Mouse (Mus musculus) embryonic stem cell, embryonic (primary cell): ENCODE data around the gene Litaf.

Experiments
- CTCF ChIA-PET, 4 experiments: fragments of 300-600 bp in 2 of 4; fragments of 350-600 bp in 2 of 4; sonication (Branson Sonifier 250); formaldehyde crosslinking; loops; one replicate each; lab custom pipeline; 2022; ENCODE audit warnings: inconsistent platforms in 2 of 4; lab: Charles Lee
- POLR2A ChIA-PET, 4 experiments: fragments of 300-600 bp in 2 of 4; fragments of 350-600 bp in 2 of 4; sonication (Branson Sonifier 250); formaldehyde crosslinking; loops; one replicate each; lab custom pipeline; 2022; ENCODE audit warnings: antibody characterized with exemption in 4 of 4, inconsistent platforms in 1 of 4; lab: Charles Lee

Gene Litaf

GRCm38 (mm10) chr16:11017807-11018595 lies 48.0 kb downstream of the Litaf start:
- ChIA-PET CTCF (interaction anchor here in 2 of 4 experiments (0.5 to 4.0 kb wide), 4 partner anchors 14 to 18 kb away, joined by 3 to 22 read pairs (median 5); no protein-coding TSS in a partner anchor), POLR2A (interaction anchor here (0.5 to 5.6 kb wide), 32 partner anchors 8 to 791 kb away, joined by 3 to 89 read pairs (median 4); partner anchors contain the start of genes Dexi (in 1 of the 4) and Gspt1 (in 1 of the 4))

- ChIA-PET POLR2A (interaction anchor here in 2 of 4 experiments (0.5 to 4.4 kb wide), 4 partner anchors 19 to 59 kb away, joined by 3 to 20 read pairs (median 5); no protein-coding TSS in a partner anchor), CTCF (no interaction called here)
Measured at GRCm38 (mm10) chr16:11016353-11016752, 49.6 kb downstream of the Litaf start.

- POLR2A ChIA-PET, result interaction anchor here in 2 of 4 experiments (0.6 to 9.9 kb wide), 12 partner anchors 8 to 346 kb away, joined by 3 to 170 read pairs (median 4); no protein-coding TSS in a partner anchor
- CTCF ChIA-PET, result interaction anchor here in 2 of 4 experiments (0.6 to 1.4 kb wide), 4 partner anchors 20 to 700 kb away, joined by 3 to 5 read pairs (median 4); partner anchors contain the start of gene Emp2 (in 1 of the 2)
Measured at GRCm38 (mm10) chr16:11014407-11014806, 51.5 kb downstream of the Litaf start.

GRCm38 (mm10) chr16:11013464-11014147 lies 52.4 kb downstream of the Litaf start:
- ChIA-PET POLR2A (interaction anchor here in 2 of 4 experiments (0.6 to 9.9 kb wide), 10 partner anchors 8 to 346 kb away, joined by 3 to 170 read pairs (median 4); no protein-coding TSS in a partner anchor), CTCF (interaction anchor here in 2 of 4 experiments (0.6 to 1.0 kb wide), 2 partner anchors 21 to 700 kb away, joined by 3 to 5 read pairs; partner anchors contain the start of gene Emp2 (in 1 of the 2))

GRCm38 (mm10) chr16:11012571-11013463 lies 53.1 kb downstream of the Litaf start:
- ChIA-PET CTCF (interaction anchor here in 1 of 4 experiments (1.0 kb wide), 1 partner anchor 22 kb away, joined by 3 read pairs; no protein-coding TSS in a partner anchor), POLR2A (interaction anchor here in 2 of 4 experiments (0.5 to 9.9 kb wide), 15 partner anchors 8 to 1609 kb away, joined by 3 to 170 read pairs (median 6); no protein-coding TSS in a partner anchor)

GRCm38 (mm10) chr16:11011939-11012338 lies 54.0 kb downstream of the Litaf start:
- ChIA-PET CTCF (no interaction called here), POLR2A (interaction anchor here in 2 of 4 experiments (0.5 to 9.9 kb wide), 13 partner anchors 9 to 1610 kb away, joined by 3 to 170 read pairs (median 6); no protein-coding TSS in a partner anchor)

- CTCF ChIA-PET, result no interaction called here
- POLR2A ChIA-PET, result interaction anchor here in 3 of 4 experiments (0.8 to 9.9 kb wide), 12 partner anchors 7 to 349 kb away, joined by 3 to 170 read pairs (median 11); no protein-coding TSS in a partner anchor
Measured at GRCm38 (mm10) chr16:11011206-11011605, 54.8 kb downstream of the Litaf start.

- CTCF ChIA-PET, result interaction anchor here in 1 of 4 experiments (0.7 kb wide), 1 partner anchor 430 kb away, joined by 3 read pairs; no protein-coding TSS in a partner anchor
- POLR2A ChIA-PET, result interaction anchor here in 3 of 4 experiments (0.7 to 9.9 kb wide), 22 partner anchors 8 to 1918 kb away, joined by 3 to 170 read pairs (median 4); partner anchors contain the start of gene Dexi (in 1 of the 3)
Measured at GRCm38 (mm10) chr16:11010270-11010669, 55.7 kb downstream of the Litaf start.

- POLR2A ChIA-PET, result interaction anchor here (0.6 to 9.9 kb wide), 79 partner anchors 9 to 1053 kb away, joined by 3 to 170 read pairs (median 5); partner anchors contain the start of genes Litaf (in 2 of the 4), Gspt1 (in 1 of the 4), Prm3 (in 1 of the 4) and Rsl1d1 (in 1 of the 4)
- CTCF ChIA-PET, result interaction anchor here in 2 of 4 experiments (0.9 to 1.8 kb wide), 8 partner anchors 10 to 28 kb away, joined by 3 to 8 read pairs (median 4); no protein-coding TSS in a partner anchor
Measured at GRCm38 (mm10) chr16:11008162-11008991, 57.6 kb downstream of the Litaf start.

GRCm38 (mm10) chr16:11006100-11006499 lies 59.9 kb downstream of the Litaf start:
- POLR2A ChIA-PET, result interaction anchor here in 2 of 4 experiments (0.5 to 9.9 kb wide), 7 partner anchors 9 to 173 kb away, joined by 3 to 170 read pairs (median 5); no protein-coding TSS in a partner anchor
- CTCF ChIA-PET, result interaction anchor here in 1 of 4 experiments (0.6 kb wide), 1 partner anchor 8 kb away, joined by 3 read pairs; no protein-coding TSS in a partner anchor

GRCm38 (mm10) chr16:11001703-11002659 lies 64.0 kb downstream of the Litaf start:
- POLR2A ChIA-PET, result interaction anchor here (0.9 to 3.5 kb wide), 17 partner anchors 9 to 294 kb away, joined by 3 to 25 read pairs (median 3); no protein-coding TSS in a partner anchor
- CTCF ChIA-PET, result interaction anchor here in 3 of 4 experiments (0.7 to 1.4 kb wide), 3 partner anchors 9 to 50 kb away, joined by 3 to 8 read pairs (median 4); no protein-coding TSS in a partner anchor

- POLR2A ChIA-PET, result interaction anchor here in 2 of 4 experiments (0.7 to 3.6 kb wide), 12 partner anchors 7 to 133 kb away, joined by 3 to 35 read pairs (median 4); no protein-coding TSS in a partner anchor
- CTCF ChIA-PET, result interaction anchor here in 2 of 4 experiments (0.6 to 1.3 kb wide), 5 partner anchors 17 to 131 kb away, joined by 3 to 7 read pairs (median 3); no protein-coding TSS in a partner anchor
Measured at GRCm38 (mm10) chr16:10999809-11000208, 66.1 kb downstream of the Litaf start.

- ChIA-PET POLR2A (interaction anchor here (0.9 to 3.6 kb wide), 10 partner anchors 8 to 58 kb away, joined by 3 to 35 read pairs (median 4); no protein-coding TSS in a partner anchor), CTCF (interaction anchor here (0.5 to 2.3 kb wide), 18 partner anchors 8 to 1740 kb away, joined by 3 to 9 read pairs (median 4); no protein-coding TSS in a partner anchor)
Measured at GRCm38 (mm10) chr16:10998224-10998623, 67.7 kb downstream of the Litaf start.

- POLR2A ChIA-PET, result interaction anchor here in 2 of 4 experiments (1.6 to 9.8 kb wide), 2 partner anchors 12 to 14 kb away, joined by 6 to 170 read pairs; no protein-coding TSS in a partner anchor
- CTCF ChIA-PET, result no interaction called here
Measured at GRCm38 (mm10) chr16:10996576-10996975, 69.4 kb downstream of the Litaf start.
